Mouse (Mus musculus) left cerebral cortex, adult 9 months (tissue): ENCODE measurements around the gene 9030612E09Rik.
A peak's percentile ranks its signal among the peaks of the same experiment; 100 is the strongest.

Experiments
- DNase-seq, 2 experiments: peaks; one replicate each; pipeline ENCODE4 v3.0.0; 2022; ENCODE audit warnings: low spot score in 2 of 2

The 9030612E09Rik gene

GRCm38 (mm10) chr10:43174326-43175155 lies at the start of gene 9030612E09Rik, which contains the start of gene Sobp:
Gene 9030612E09Rik, plus strand, starts transcription at chr10:43174704.
Gene Sobp, minus strand, starts transcription at chr10:43174530.
- DNase-seq = peak; percentile 36 to 73

DNA sequence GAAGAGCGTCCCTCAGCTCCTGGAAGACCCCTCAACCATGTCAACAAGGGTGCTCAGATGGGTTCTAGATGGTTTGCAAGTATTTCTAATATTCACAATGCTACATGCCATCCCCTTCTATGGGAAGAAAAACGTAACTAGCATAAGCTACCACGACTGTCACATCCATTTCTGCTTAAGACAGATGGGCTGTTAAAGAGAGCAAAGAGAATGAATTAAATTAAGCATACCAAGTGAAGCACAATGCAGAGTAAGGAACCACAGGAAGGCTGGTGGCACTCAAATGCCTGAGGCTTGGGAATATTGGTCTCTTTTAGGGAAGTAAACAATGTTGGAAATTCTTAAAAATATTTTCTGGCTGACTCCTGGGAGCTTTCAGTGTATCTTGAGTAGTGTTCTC lies 45.8 kb upstream of the 9030612E09Rik start:
- no peak for DNase-seq

GRCm38 (mm10) chr10:43134027-43134426 lies 40.5 kb upstream of the 9030612E09Rik start:
- no peak for DNase-seq

DNA sequence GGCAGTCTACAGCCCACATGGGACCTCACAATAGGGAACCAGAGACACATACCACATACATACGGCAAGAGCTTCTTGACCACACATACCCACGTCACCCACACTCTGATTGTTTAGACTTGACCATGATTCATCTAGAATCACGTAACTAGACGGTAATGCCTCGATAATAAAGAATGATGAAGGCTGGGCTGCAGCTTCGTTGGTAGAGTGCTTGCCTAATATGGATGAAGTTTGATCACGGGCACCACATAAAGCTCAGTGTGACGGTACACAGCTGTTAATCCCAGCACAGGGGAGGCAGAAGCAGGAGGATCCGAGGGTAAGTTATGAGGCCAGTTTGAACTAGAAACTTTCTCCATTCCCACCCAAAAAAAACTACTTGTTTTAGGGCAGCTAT lies 31.3 kb upstream of the 9030612E09Rik start:
- DNase-seq = no peak

DNA sequence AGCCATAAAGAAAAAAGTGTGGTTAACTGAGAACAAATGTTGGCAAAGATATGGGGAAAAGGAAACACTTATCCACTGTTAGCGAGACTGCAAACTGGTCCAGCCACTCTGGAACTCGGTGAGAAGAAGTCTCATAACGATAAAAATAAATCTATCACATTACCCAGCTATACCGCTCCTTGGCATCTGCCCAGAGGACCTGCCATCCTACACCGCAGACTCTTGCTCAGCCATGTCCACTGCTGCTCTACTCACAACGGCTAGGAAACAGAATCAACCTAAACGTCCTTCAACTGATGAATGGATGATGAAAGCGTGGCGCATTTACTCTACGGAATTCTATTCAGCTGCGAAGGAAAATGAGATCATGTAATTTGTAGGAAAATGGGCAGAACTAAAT lies 26.0 kb upstream of the 9030612E09Rik start:
- DNase-seq = no peak

DNA sequence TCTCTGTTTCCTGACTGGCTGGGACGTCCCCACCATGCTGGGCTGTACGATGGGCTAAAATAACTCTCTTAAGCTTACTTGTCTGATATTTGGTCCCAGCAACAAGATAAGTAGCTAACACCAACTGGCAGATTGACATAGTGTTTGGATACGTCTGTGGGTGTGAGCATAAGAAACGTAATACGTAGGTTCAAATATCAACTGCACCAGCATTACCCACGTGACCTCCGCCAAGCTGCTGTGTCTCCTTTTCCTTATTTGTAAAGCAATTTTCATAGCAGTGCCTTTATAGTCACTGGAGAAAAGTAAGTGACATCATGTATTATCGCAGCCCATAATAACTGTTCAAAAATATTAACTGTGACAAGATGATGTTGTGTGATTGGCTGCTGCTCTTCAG lies 21.9 kb upstream of the 9030612E09Rik start:
- DNase-seq = no peak

GRCm38 (mm10) chr10:43155046-43155560 lies 19.4 kb upstream of the 9030612E09Rik start:
- DNase-seq = peak in 1 of 2 experiments; percentile 41

DNA sequence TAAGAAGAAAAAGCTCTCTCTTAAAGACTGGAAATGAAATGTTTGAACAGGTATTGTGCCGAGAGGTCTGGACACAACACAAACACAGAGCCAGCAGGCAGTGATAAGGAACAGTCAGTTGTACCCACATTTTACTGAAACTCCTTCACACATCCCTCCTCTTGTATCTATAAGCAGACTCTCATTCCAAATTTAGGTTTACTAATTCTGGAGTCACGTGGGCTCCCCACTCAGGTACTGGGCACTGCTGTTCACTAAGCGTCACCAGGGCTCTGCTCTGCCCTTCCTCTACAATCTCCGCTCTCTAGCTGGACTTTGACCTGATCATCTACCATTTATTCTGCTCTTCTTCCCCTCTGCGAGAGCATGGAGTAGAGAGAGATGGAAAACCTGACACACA lies 15.6 kb upstream of the 9030612E09Rik start:
- DNase-seq = no peak

- DNase-seq = no peak
Observed at GRCm38 (mm10) chr10:43159333-43159732, 15.2 kb upstream of the 9030612E09Rik start.

DNA sequence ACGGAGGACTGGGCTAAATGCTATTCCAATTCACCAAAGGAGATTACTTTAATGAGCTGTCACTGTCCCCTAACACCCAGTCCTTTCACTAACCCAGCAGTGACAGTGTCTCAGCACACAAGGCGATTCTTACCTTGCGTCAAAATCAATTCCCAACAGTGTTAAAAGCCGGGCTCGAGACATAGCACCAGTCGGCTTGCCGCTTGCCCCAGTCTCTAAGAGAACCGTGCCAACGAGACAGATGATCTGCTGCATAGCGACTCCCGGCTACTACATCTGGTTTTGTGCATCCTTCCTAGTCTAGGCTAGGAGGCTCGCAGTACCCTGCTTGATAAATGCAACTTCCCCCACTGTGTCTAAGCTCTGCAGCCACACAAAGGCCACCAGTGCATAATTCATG lies 12.2 kb upstream of the 9030612E09Rik start:
- no peak for DNase-seq

- DNase-seq = no peak
Observed at GRCm38 (mm10) chr10:43164406-43164805, 10.1 kb upstream of the 9030612E09Rik start.

GRCm38 (mm10) chr10:43166146-43166545 lies 8.4 kb upstream of the 9030612E09Rik start:
- no peak for DNase-seq

GRCm38 (mm10) chr10:43166817-43167216 lies 7.7 kb upstream of the 9030612E09Rik start:
- no peak for DNase-seq

DNA sequence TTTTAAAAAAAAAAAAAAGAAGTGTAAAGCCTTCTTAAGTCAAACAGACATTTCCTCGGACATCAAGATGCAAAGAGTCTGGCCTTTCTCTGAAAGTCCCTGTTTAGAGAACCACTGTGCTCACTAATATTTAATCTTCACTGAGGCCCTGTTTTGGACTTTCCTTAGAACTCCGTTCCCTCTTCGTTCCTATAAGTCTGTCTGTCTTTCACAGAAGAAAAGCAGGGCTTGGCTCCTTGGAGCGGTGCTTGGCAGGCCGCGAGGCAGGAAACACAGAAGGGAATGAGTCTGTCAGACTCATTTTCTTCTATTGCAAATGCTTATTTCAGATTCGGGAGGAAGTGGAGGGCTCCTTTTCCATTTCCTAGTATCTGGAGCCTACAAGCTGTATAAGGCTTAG lies 5.7 kb upstream of the 9030612E09Rik start:
- DNase-seq = no peak

DNA sequence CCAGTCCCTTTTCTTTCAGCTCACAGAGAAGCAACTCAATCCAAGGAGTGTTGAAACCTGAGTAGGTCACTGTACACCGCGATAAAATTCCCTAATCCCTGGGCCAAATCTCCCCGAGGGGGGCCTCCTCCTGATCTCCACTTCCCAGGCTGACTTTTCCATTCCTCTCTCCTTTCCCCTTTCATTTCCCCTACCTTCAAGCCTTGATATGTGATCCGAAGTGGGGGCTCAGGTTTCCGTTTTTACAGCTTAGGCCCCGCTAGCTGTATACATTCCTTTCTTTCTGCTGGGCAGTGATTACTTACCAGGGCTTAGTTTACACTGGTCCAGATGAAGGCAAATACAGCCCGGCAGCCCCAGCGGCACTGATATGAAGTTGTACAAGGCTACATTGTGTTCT lies 3.4 kb upstream of the 9030612E09Rik start:
- no peak for DNase-seq

DNA sequence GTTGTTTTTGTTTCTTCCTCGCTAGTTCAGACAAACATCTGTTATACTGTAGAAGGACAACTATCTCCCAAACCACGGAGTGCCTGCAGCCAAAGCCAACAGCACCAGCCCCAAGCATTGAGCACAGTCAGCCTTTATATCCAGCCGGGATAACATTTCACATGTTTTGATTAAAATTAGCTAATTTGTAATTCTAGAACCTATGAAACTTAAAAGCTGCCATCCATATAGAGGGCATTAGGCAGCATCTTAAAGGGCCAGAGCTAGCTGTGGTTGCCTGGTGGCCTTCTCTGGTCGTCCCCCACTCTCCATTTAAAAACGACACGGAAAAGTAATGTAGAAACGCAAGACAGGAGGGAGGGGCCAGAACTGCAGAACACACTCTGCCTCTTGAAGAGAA lies 2.4 kb upstream of the 9030612E09Rik start:
- no peak for DNase-seq

GRCm38 (mm10) chr10:43172554-43172953 lies 1.9 kb upstream of the 9030612E09Rik start:
- no peak for DNase-seq

- DNase-seq = no peak
Observed at GRCm38 (mm10) chr10:43173141-43173827, 1.2 kb upstream of the 9030612E09Rik start.

DNA sequence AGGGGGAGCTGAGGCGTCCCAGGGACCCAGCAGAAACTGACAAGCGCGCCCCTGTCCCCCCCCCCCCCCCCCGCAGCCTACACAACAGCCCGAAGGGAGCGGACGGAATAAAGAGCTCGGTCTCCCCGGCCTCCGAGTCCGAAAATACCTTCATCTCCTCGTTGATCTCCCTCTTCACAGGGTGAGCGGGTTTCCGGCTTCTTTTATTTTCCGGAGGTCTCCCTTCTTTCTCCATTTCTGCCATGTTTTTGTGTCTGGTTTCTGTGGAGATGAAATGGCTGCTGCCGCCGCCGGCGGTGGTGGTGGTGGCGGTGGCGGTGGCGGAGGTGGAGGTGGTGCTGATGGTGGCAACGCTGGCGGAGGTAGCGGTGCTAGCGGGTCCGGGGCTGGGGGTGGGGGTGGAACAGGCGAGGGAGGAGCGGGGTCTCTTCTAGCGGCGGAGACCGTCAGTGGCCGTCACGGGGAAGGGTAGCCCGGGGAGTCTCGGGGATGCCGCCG lies 627 bp upstream of the 9030612E09Rik start:
- no peak for DNase-seq

- DNase-seq = peak; percentile 22 to 41
Observed at GRCm38 (mm10) chr10:43175156-43175601, 675 bp downstream of the 9030612E09Rik start.

- no peak for DNase-seq
Observed at GRCm38 (mm10) chr10:43180313-43180912, 5.9 kb downstream of the 9030612E09Rik start.

- no peak for DNase-seq
Observed at GRCm38 (mm10) chr10:43200206-43200605, 25.7 kb downstream of the 9030612E09Rik start.
